Mouse (Mus musculus): ENCODE measurements around the gene Peg3. TPM values are rescaled to one million over a fixed set of nuclear protein-coding genes. Genes with fewer than 3 reads are reported as not detected.
"Not testable (repeated sequence)": the region's sequence is repeated elsewhere in the genome, so short reads cannot be mapped to it uniquely, and the experiment has no call there.

The Peg3 gene
- polyA plus RNA-seq (2015; fragmentation: Nextera tagmentation; extraction: Ambion mirVana) = 5.3 and 6.3 TPM in 2 replicates

DNA sequence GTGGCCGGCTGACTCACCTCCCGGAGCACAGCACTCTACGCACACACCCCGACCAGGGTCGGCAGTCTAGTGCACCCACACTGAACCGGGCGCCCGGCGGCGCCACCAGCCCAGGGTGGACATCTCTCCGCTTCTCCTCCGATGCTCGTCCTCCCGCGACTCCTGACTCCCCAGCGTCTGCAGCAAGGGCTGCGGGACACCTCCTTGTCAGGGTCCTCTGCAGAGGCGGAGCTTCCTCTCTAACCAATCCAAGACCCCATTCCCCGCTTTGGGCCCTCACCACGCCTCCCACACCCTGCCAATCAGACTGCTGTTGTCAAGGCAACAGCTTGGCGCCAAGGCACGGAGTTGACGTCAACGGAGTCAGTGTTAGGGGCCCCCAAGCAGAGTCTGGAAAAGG lies at the start of gene Peg3, which contains the start of gene Usp29:
Peg3 (minus strand) TSS at position 191 of the 400 bp plus-strand sequence.
Usp29 (plus strand) TSS at position 338 of the 400 bp plus-strand sequence.
- peak; percentile 22 for DNase-seq (ENCODE audit: low spot score)

DNA sequence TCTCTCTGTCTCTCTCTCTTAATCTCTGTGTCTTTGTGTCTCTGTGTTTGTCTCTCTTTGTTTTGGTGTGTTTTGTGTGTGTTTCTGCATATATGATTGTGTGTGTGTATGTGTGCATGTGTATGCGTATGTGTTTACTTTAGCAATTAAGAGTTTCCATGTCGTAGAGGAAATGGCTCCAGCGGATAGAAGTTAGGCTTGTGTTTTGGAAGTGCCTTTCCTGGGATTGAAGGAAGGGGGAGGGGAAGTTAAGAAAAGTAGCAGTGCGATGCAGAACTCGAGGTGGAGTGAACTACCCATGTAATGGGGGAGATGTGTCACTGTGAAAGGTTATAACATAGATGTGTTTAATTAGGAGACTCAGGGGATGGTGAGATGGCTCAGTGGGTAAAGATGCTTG lies 48.9 kb upstream of the Peg3 start:
- DNase-seq (ENCODE audit: low spot score) = no peak

DNA sequence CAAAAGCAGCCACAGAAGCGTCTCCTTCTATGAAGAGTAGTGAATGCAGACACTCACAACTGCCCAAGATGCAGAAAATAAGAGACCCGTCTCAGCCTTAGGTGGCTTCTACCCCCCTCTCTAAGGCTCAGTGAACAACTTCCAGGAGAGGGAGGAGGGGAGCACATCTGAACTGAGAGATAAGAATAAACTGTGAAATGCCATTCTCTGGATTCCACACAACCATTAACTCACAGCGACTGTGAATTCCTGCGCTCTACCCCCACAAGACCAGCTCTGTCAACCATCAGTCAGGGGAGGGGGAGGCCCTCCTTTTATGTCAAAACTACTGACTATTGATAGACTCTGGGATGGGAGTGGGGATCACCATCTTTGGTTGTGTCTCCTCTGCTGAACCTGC lies 47.5 kb upstream of the Peg3 start:
- DNase-seq (ENCODE audit: low spot score) = no peak

DNA sequence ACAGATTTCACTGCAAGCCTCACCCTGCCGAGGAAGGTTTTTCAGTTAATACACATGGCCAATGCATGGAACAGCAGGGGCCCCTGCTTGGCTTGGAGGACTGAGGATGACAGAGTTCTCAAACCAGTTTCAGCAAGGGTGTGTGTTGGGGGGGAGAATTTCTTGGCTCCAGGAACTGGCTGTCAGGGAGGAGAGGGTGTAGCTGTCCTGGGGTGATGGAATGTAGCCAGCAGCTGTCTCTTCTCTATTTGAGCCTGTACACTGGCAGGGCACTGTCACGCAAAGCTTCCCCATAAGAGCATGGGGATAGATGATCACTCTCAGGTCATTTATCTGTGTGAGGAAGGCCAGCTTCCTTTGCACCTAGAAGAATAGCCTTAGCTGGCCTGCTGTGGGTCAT lies 46.9 kb upstream of the Peg3 start:
- DNase-seq (ENCODE audit: low spot score) = no peak

DNA sequence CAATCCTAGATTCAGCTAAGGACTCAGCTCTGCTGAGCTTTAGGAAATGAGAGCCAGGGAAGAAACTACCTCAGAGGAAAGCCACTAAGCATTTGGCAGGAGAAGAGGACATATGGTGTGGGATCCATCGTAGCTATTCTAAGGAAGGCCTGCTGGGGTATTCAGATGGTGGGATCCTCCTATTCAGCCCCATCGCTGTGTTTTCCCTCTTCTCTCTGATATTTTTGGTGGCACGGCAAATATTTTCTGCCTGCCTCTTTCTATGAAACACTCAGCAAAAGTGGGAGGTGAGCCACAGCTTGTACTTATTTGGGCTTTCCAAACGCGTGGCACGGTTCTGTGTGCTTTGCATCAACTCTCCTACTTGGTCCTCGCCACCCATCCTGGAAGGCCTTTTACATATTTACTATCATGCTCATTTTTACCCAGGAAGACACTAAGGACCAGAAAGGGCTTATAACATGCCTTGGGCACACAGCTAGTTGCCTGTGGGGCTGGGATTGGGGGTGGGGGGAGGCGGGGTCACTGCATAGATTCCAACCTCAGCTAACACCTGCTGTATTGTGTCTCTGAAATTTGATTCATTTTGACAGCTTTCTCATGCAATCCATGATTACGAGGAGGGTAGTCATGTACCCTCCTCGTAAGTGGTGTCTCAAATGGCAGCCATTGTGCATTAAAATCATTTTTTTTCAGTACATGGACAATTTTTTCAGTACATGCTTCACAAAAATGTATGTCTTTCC lies 46.3 kb upstream of the Peg3 start:
- DNase-seq (ENCODE audit: low spot score) = no peak

DNA sequence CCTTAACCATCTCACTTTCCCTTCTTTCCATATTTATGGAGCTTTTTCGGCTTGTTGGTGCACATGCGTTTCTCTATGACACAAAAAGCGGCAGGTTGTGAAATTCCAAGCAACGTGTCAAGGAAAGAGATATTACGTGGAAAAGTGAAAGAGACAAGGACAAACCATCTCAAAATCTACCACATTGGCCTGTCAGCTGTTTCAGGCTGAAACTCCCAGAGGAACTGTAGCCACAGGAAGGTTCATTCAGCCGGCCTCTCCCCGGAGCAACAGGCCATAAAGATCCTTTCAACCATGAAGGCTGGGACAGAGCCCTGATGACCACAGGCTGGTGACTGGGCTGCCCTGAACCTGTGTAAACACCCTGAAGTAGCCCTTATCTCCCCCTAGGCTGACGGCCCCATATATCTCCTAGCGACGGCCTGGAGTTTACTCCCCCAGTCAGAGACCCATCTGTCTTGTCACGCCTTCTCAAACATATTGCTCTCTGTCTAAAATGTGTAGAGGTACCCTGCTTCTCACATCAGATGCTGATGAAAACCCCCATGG lies 43.7 kb upstream of the Peg3 start:
- DNase-seq (ENCODE audit: low spot score) = not testable (repeated sequence)

DNA sequence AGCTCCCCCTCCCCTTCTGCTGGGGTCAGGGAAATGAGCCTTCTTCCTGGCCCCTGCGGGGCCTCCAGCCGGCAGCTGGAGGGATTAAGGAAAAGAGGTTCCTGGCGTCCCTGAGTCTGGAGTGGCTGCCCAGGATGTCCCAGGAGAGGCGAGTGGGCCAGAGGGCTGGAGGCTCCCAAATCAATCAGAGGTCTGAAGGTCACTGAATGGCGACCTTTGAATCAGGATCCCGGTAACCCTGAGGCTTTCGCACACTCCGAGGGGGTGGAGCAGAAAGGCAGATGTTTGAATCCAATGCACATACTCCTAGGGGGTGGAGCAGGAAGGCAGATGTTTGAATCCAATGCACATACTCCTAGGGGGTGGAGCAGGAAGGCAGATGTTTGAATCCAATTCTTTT lies 40.1 kb upstream of the Peg3 start:
- no peak for DNase-seq (ENCODE audit: low spot score)

DNA sequence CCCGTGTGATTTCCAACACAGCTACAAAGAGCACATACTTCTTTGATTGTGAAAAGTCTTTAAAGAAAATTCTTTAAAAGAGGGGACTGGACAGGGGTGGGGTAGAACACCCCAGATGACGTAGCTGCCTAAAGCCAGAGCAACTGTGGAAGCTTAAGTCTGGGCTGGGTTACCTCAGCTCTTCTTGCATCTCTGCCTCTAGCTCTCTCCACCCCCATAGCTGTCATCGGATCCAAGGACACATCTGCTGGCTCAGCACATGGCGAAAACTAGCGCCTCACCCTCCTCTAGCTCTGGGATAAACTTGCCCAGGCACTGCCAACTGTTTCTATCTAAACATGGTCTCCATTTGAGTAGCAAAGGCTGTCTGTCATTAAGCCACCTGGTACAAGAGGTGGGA lies 35.0 kb upstream of the Peg3 start:
- no peak for DNase-seq (ENCODE audit: low spot score)

DNA sequence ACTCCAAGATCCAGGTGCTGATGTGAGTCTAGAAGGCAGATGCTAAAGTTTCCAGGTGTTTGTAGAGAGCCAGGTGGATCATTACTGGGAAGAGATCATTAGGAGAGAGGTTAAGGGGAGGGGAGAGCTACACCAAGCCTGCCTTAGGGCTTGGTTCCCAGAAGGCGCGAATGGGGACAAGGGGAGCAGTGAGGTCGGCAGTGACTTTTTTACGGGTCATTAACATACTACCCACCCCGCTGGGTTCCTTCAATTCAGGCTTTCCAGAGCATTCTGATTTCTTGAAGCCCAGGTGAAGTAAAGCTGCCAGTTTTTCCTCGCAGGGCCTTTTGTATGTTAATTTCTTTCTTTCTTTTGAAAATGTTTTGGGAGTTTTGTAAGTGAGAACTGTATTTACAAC lies 29.9 kb upstream of the Peg3 start:
- DNase-seq (ENCODE audit: low spot score) = no peak

DNA sequence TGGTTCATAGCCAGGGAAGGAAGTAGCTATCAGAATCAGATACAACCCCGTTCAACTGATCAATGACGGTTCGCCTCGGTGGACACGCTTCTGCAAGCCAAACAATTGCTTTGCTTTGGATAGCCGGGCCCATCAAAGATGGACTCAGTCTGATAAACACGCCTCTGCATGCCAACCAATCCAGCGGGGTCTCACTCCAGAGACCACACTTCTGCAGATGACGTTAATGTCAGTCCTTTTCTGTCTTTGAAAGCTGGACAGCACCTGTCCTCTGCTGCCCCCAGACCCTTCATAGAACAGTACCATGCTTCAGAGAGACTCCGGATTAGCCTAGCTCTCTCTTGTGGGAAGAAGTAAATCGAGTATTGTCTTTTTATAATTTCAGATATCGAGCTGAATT lies 29.5 kb upstream of the Peg3 start:
- no peak for DNase-seq (ENCODE audit: low spot score)

DNA sequence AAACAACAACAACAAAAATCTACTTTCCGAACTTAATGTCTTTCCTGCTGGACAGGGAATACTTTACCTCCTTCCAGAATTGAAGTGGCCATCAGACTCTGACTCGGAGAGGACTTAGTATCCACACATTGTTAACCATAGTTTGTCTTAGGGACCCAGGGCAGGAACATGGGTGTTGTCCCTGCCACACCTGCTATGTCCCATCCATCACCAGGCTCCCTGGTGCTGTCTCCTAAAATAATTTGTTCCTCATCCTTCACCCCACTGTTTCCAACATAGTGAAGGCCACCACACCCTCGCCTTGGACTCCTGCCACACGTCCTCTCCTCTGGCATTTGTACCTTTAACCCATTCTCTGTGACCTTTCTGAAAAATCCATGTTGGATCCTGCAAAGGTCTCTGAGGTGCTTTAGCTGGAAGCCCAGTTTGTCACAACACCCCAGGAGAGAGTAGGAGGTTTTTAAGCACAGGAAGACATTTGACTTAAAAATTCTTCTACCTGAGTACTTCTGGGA lies 26.6 kb upstream of the Peg3 start:
- DNase-seq (ENCODE audit: low spot score) = no peak

DNA sequence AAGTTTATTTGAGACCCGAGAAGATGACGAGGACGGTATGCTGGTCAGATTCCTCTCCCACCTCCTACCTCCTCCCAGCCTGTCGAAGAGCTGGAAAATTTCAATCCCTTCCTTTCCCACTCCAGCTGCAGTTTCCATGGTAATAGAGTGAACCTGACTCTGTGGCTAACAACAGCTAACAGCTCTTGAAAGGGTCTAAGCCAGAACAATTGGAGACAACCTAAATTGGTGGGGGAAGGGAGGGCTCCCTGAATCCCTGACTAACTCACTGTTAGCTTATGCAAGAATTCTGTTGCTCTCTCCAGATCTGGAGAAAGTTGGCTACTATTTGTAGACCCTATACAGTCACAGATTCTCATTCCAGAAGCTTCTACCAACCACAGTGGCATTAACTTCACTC lies 23.2 kb upstream of the Peg3 start:
- no peak for DNase-seq (ENCODE audit: low spot score)

DNA sequence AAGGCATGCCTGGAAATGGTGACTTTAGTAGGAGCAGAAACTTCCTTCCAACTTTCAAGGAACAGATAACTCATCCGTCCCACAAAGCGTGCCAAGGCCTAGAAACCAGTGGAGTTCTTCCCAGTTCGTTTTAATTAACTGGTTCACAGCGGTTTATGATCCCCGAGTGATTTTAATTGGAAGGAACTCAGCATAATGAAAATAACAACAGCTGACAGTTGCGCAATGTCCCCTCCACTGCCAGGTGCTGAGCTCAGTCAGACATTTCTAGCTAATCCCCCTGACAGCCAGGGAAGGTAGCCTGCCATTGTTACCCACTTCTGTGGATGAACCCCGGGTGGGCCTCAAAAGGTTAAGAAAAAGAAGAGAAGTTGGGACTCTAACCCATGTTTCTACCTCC lies 19.0 kb upstream of the Peg3 start:
- DNase-seq (ENCODE audit: low spot score) = no peak

DNA sequence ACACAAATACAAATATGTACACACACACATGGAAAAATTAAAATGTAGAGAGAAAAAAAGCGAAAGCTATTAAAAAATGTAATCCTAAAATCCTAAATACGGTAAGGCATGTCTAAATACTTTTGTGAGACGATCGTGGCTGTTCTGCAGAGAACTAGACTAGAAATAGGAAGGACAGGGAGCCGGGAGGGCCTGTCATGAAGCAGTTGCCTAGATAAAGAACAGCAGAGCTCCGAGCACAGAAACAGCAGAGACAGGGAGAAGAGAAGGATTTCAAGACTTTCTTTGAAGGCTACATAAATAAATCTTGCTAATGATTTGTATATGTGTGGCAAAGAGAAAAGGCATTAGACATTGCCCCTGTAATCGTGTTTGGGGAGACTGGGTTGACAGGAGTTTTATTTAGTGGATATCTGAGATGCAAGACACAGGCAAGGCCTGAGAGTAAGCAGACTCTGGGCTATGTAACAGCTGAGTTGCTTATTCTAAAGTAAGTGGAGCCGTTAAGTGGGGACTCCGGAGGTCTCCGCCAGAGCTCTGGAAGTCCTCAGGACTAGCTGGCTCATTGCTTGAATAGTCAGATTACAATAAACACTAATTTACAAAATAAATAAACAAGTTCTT lies 14.2 kb upstream of the Peg3 start:
- no peak for DNase-seq (ENCODE audit: low spot score)

DNA sequence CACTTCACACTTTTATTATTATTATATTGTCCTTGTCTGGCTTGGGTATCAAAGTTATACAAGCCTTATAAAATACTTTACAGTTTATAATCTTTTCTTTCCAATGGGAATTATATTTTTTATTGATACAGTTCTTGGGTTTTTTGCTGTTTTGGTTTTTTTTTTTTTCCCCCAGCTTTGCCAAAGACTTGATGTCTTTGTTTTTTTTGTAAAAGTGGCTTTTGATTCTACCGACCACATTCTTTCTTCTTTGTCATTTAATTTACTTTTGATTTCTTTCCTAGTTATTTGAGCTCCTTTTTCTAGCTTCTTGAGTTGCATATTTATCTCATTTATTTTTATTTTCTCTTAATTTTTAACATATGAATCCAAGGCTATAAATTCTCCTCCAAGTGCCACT lies 5.8 kb upstream of the Peg3 start:
- DNase-seq (ENCODE audit: low spot score) = no peak

DNA sequence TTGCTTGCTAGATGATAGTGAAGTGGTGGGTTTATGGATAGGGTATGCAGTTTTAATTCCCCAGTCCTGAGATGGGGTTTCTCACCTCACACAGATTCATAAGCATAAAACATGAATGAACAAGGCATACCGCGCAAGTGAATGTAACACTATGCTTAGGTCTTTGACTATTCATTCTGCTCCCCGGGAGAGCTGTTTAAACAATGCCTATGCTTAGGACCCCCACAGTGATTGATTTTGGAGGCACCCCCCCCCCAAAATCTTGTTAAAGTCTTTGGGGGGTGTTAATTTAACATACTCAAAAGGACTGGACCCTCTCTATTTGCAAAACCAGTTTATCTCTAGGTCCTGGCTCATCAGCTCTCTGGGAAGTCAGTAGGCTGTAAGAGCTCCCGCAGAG lies 1.7 kb upstream of the Peg3 start:
- no peak for DNase-seq (ENCODE audit: low spot score)

DNA sequence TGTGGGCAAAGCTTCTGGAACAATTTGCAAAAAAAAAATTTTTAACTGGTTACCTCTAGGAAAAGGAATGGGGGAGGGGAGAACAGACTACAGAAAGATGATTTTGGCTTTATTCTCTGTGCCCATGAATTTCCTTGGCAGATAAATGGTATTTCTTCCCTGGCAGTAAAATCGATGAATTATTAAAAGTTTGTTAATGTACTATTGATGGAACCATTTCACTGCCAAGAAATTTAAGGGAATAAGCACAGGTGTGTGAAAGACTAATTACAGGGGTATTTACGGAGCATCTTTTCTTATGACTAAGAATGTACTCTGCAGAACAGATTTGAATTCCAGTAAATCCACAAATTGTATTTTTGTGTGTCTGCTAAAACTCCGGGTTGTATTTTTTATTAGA lies 1.1 kb upstream of the Peg3 start:
- no peak for DNase-seq (ENCODE audit: low spot score)

DNA sequence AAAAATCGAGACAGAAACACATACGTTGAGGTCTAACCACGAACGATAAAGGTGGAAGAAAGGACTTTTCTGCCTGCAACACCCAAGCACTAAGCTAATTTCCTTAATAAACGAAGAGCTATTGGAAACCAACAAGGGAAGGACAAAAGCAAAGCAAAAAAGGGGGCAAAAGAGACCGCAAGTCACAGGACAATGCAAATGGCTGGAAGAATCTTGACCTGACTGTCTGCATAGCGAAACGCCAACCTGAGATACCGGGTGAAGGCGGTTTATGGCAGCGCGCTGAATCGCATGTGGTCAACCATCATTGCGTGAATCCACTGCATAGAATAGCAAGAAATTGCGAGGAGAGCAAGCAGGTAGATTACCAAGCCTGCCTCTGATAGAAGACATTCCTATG lies 570 bp upstream of the Peg3 start:
- DNase-seq (ENCODE audit: low spot score) = no peak

DNA sequence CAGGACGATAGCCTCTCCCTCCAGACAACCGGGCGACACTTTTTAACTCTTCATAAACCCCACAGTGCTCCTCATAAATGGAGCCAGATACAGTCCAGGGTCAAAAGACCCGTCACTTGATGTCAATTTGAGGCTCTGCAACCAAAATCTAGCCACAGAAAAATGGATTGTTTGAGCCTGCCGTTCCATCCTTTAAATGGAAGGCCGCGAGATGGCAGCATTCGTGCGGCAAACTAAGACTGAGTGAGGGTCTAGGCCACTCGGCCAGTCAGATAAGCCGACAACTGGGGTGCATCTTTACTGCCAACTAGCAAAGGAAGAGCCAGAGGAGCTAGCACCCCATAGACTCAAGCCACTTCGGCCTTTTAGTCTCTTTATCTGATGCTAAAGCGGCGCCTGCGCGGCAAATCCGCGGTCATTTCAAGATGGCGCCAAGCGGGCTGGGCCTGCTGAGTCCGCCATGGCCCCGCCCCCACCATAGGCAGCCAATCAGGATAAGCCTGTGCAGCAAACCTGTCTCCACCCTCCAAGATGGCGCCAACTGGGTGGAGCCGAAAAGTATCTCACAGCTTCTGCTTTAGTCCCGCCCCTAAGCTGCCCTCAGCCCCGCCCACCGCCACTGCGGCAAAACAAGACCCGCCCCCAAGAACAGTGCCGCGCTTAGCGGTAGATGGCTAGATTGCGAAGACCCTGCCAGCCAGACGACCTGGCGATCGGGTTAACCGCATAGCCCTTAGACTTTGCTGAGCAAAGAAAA lies 992 bp downstream of the Peg3 start:
- DNase-seq (ENCODE audit: low spot score) = peak; percentile 65

DNA sequence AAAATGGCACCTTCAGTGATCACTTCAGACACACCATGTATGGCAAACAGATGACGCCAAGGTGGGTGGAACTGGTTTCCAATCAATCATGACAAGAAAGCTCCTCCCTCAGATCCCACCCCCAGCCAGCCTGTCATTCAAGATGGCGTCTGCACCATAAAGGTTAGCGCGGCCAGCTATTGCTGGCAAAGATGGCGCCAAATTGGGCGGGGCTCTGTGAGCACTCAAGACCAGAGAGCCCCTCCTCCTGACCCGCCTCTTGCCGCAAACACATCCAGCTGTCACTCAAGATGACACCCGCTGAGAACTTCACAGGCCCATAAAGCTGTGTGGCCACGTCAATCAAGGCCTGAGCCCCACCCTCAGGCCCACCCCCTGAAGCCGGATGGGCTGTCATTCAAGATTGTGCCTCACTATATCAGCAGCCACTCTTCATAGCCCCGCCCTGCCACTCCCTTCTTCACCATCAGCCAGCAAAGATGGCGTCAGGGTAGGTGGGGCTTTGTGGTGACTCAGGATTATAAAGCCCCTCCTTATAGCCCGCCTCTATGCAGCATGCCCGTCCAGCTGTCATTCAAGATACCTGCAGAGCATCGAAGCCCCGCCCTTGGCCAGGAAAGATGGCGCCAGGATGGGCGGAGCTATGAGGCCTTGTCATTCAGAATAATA lies 1.8 kb downstream of the Peg3 start:
- peak; percentile 8 for DNase-seq (ENCODE audit: low spot score)
